10 mouse cellular contexts compared by ENCODE assay signal in the genomic region with DNA sequence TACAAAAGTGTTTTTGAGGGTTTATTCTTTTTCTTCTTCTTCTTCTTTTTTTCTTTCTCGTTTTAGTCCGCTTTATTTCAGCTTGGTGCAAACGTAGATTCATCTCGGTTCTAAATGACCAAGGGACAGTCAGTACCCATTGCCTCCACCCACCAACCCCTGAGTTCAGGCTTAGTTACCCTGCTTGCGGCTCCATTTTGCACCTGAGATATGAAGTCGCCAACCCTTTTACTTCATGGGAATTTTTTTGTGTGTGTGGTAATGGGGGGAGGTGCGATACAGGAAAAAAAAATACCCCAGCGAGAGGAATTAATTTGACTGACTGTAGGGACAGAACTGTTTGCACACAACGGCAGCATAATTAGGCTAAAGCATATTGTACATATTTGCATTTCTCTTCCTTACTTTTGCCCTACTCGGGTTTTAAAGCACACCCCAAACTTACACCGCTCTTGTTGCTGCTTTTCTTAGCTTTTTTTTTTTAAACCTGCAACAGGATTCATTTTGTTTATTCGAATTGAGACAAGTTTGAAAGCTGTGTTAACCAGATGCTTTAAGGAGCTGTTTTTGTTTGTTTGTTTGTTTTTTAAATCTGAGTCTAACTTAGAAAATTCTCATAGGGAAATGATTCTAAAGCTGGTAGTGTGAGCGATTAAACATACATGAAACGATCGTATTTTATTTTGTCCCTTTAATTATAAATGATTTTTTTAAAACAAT. TPM values are rescaled to one million over a fixed set of nuclear protein-coding genes. Genes with fewer than 3 reads are reported as not detected.
DNase-seq lines count a peak whose midpoint lies in the region; ATAC-seq lines count a peak whose summit lies in the region.
"Had no signal": no experiment of that assay in that cellular context is flagged by ENCODE, and none has a peak within 500 bp of the region (broad histone marks: within the 10 kb centered on the region; RNA-seq: fewer than 3 reads in every experiment).

No protein-coding gene starts in this region.

- 16% methylated on average over 15 of the region's 15 CpGs for WGBS in heart, embryonic 15.5 days
- WGBS in embryonic facial prominence, embryonic 15.5 days = 10% methylated on average over 15 of the region's 15 CpGs
- under 1% methylated on average over 15 of the region's 15 CpGs for WGBS in neural tube, embryonic 12.5 days

- H3K4me2 ChIP-seq in heart, embryonic 15.5 days = peak overlapping the region; percentile 50
- peak overlapping the region; percentile 43 for H3K4me2 ChIP-seq in embryonic facial prominence, embryonic 15.5 days (replicated peaks)
- peak overlapping the region; percentile 62 for H3K4me2 ChIP-seq in neural tube, embryonic 12.5 days (replicated peaks)

- H3K4me3 ChIP-seq in heart, embryonic 15.5 days = peak overlapping the region; percentile 24
- H3K4me3 ChIP-seq in embryonic facial prominence, embryonic 15.5 days (replicated peaks) = peak overlapping the region; percentile 36
- H3K4me3 ChIP-seq in neural tube, embryonic 12.5 days = peak overlapping the region; percentile 30; the same call in 1 of the 2 replicates

- H3K4me1 ChIP-seq in heart, embryonic 15.5 days (replicated peaks) = peaks cover 46% of the 10 kb centered on the region
- peaks cover 80% of the 10 kb centered on the region for H3K4me1 ChIP-seq in embryonic facial prominence, embryonic 15.5 days
- H3K4me1 ChIP-seq in neural tube, embryonic 12.5 days = peaks cover 74% of the 10 kb centered on the region

- no peak for ATAC-seq in heart, embryonic 15.5 days (replicated peaks; ENCODE audit: insufficient number of reproducible peaks, insufficient read depth, low FRiP score, low read depth)
- ATAC-seq in embryonic facial prominence, embryonic 15.5 days (ENCODE audit: insufficient number of reproducible peaks, low FRiP score, low TSS enrichment, low read depth) = no peak
- no peak for ATAC-seq in neural tube, embryonic 12.5 days (ENCODE audit: low FRiP score, low read depth)

- H3K9me3 ChIP-seq in heart, embryonic 15.5 days (replicated peaks) = no peaks in the 10 kb centered on the region
- no peaks in the 10 kb centered on the region for H3K9me3 ChIP-seq in embryonic facial prominence, embryonic 15.5 days (replicated peaks)
- H3K9me3 ChIP-seq in neural tube, embryonic 12.5 days = no peaks in the 10 kb centered on the region

- no peaks in the 10 kb centered on the region for H3K36me3 ChIP-seq in heart, embryonic 15.5 days
- H3K36me3 ChIP-seq in embryonic facial prominence, embryonic 15.5 days = no peaks in the 10 kb centered on the region
- H3K36me3 ChIP-seq in neural tube, embryonic 12.5 days = peaks cover 6% of the 10 kb centered on the region

- no peak overlapping the region for H3K9ac ChIP-seq in heart, embryonic 15.5 days
- no peak overlapping the region for H3K9ac ChIP-seq in embryonic facial prominence, embryonic 15.5 days
- H3K9ac ChIP-seq in neural tube, embryonic 12.5 days = no peak overlapping the region

- peaks cover 86% of the 10 kb centered on the region for H3K27me3 ChIP-seq in heart, embryonic 15.5 days
- H3K27me3 ChIP-seq in embryonic facial prominence, embryonic 15.5 days = peaks cover 47% of the 10 kb centered on the region
- H3K27me3 ChIP-seq in neural tube, embryonic 12.5 days (replicated peaks) = peaks cover 38% of the 10 kb centered on the region

- H3K27ac ChIP-seq in heart, embryonic 15.5 days = peak overlapping the region; percentile 1; the same call in 1 of the 2 replicates
- H3K27ac ChIP-seq in embryonic facial prominence, embryonic 15.5 days (replicated peaks) = peak overlapping the region; percentile 58; the same call in 1 of the 2 replicates
- H3K27ac ChIP-seq in neural tube, embryonic 12.5 days = no peak overlapping the region

- DNase-seq in heart, postnatal 4 days = no peak
- DNase-seq in induced T-regulatory cell, adult 2 months (ENCODE audit: low read depth) = peak; percentile 18
- DNase-seq in retina, postnatal 1 day = no peak
- no peak for DNase-seq in right cerebral cortex, postnatal 4 days
- DNase-seq in spleen, adult 18-20 months = no peak
- DNase-seq: adrenal gland, postnatal 25 days had no signal

RNA-seq across cellular contexts. Expression of gene Irx5, which starts 5.1 kb away (rescaled TPM):
- polyA plus RNA-seq in heart, embryonic 15.5 days (2015; fragmentation: Nextera tagmentation; extraction: Ambion mirVana) = 7.7 and 8.6 TPM in 2 replicates
- 10 to 100 TPM; 12.0 to 12.7 TPM for total RNA-seq in heart, postnatal 4 days (2021)
- polyA plus RNA-seq in embryonic facial prominence, embryonic 15.5 days (2015; fragmentation: Nextera tagmentation; extraction: Ambion mirVana) = 20.2 and 23.1 TPM in 2 replicates
- 18.7 and 21.0 TPM in 2 replicates for polyA plus RNA-seq in neural tube, embryonic 12.5 days (2016; fragmentation: Nextera tagmentation; extraction: Ambion mirVana)
- total RNA-seq: common myeloid progenitor, adult 5-6 weeks had no signal
